In genomic region chr19:12440103-12440725, GRCm38 (mm10) we compare ENCODE assay signal across 1 mouse cellular context.
TF ChIP-seq lines count a peak whose summit lies in the region.

No protein-coding gene starts in this region.

TF ChIP-seq in CH12.LX, 34 proteins besides CTCF, POLR2A, EP300 and RAD21 (continued from another document):
- TF ChIP-seq UBTF (IDR thresholded peaks at IDR 0.05; ENCODE audit: low read depth, low read length) (no peak), CHD1 (IDR thresholded peaks at IDR 0.05; ENCODE audit: low read depth, low read length) (no peak), KAT2A (IDR thresholded peaks at IDR 0.05; ENCODE audit: insufficient replicate concordance, low read length) (no peak), TCF12 (IDR thresholded peaks at IDR 0.05; ENCODE audit: low read depth, low read length) (no peak), HCFC1 (IDR thresholded peaks at IDR 0.05; ENCODE audit: low read depth, low read length) (no peak), NRF1 (IDR thresholded peaks at IDR 0.05; ENCODE audit: low read depth, low read length) (no peak), MAX (IDR thresholded peaks at IDR 0.05; ENCODE audit: low read length) (no peak), MAZ (IDR thresholded peaks at IDR 0.05; ENCODE audit: low read depth, low read length) (no peak), MAFK (IDR thresholded peaks at IDR 0.05; ENCODE audit: insufficient replicate concordance, low read length) (no peak)
